Mouse (Mus musculus) embryo, embryonic 11 days (tissue): ENCODE measurements at regions not wholly inside any gene's neighbourhood (a gene's known extent, or its start where the extent isn't known, plus 50 kb on each side); places are given as distances from the start of the nearest gene placed in this dataset.
"Not testable (repeated sequence)": the region's sequence is repeated elsewhere in the genome, so short reads cannot be mapped to it uniquely, and the experiment has no call there.

Experiments
- DNase-seq: peaks from one replicate; pipeline ENCODE4 v3.0.0-alpha.2; 2015

GRCm38 (mm10) chr4:22131751-22132736, 200.9 kb downstream of the Faxc start:
- DNase-seq = peak; percentile 67

GRCm38 (mm10) chr4:22133547-22134495, 202.7 kb downstream of the Faxc start:
- DNase-seq = no peak

GRCm38 (mm10) chr4:22140122-22140521, 209.0 kb downstream of the Faxc start:
- no peak for DNase-seq

GRCm38 (mm10) chr4:22143546-22143945, 212.4 kb downstream of the Faxc start:
- DNase-seq = no peak

- DNase-seq = not testable (repeated sequence)
Observed at GRCm38 (mm10) chr4:22144834-22145233, 212.5 kb upstream of the Fbxl4 start.

- no peak for DNase-seq
Observed at GRCm38 (mm10) chr4:22146648-22147409, 210.5 kb upstream of the Fbxl4 start.

- no peak for DNase-seq
Observed at GRCm38 (mm10) chr4:22151899-22152493, 205.3 kb upstream of the Fbxl4 start.

- peak; percentile 18 for DNase-seq
Observed at GRCm38 (mm10) chr4:22152971-22153544, 204.3 kb upstream of the Fbxl4 start.

GRCm38 (mm10) chr4:22153620-22154019, 203.7 kb upstream of the Fbxl4 start:
- DNase-seq = no peak

GRCm38 (mm10) chr4:22186422-22186821, 170.9 kb upstream of the Fbxl4 start:
- peak; percentile 42 for DNase-seq

GRCm38 (mm10) chr4:22188141-22189006, 169.0 kb upstream of the Fbxl4 start:
- no peak for DNase-seq

GRCm38 (mm10) chr4:22196501-22196900, 160.8 kb upstream of the Fbxl4 start:
- peak; percentile 13 for DNase-seq

- no peak for DNase-seq
Observed at GRCm38 (mm10) chr4:22208531-22208930, 148.8 kb upstream of the Fbxl4 start.

GRCm38 (mm10) chr4:22237640-22238039, 119.7 kb upstream of the Fbxl4 start:
- no peak for DNase-seq

GRCm38 (mm10) chr4:22250276-22250675, 107.1 kb upstream of the Fbxl4 start:
- DNase-seq = peak; percentile 6

GRCm38 (mm10) chr4:22263903-22264302, 93.4 kb upstream of the Fbxl4 start:
- peak; percentile 11 for DNase-seq

- DNase-seq = no peak
Observed at GRCm38 (mm10) chr4:22269064-22269463, 88.3 kb upstream of the Fbxl4 start.

GRCm38 (mm10) chr4:22274178-22274577, 83.2 kb upstream of the Fbxl4 start:
- no peak for DNase-seq

GRCm38 (mm10) chr4:22282536-22283323, 74.6 kb upstream of the Fbxl4 start:
- DNase-seq = no peak

- DNase-seq = peak; percentile 8
Observed at GRCm38 (mm10) chr4:22292169-22292568, 65.2 kb upstream of the Fbxl4 start.
